Comparison of ENCODE assay signal across 13 mouse cellular contexts in the genomic region with DNA sequence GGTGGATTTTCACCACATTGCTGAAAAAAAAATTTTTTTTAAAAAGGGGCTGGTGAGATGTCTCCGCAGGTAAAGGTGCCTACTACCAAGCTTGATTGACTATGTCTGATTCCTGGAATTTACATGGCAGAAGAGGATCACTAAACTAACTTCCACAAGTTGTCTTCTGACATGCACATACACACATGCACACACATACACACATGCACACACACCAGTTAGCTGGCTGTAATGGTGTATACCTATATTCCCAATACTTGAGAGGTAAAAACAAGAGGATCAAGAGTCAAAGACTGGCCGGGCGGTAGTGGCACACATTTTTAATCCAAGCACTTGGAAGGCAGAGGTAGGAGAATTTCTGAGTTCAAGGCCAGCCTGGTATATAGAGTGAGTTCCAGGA.
"Had no signal": no experiment of that assay in that cellular context is flagged by ENCODE, and none has a peak within 500 bp of the region (broad histone marks: within the 10 kb centered on the region; RNA-seq: fewer than 3 reads in every experiment).

No protein-coding gene starts in this region.

- H3K4me2 ChIP-seq: hindbrain, embryonic 15.5 days; limb, embryonic 13.5 days; midbrain, embryonic 13.5 days; neural tube, embryonic 13.5 days had no signal

- DNase-seq: kidney, adult 18-20 months; kidney, postnatal 10 days; kidney, postnatal 4 days; left cerebral cortex, postnatal 4 days; lung, adult 18-20 months; right cerebral cortex, postnatal 14 days; thymus, adult 2 months; thymus, postnatal 25 days had no signal

- H3K36me3 ChIP-seq: hindbrain, embryonic 15.5 days; limb, embryonic 13.5 days; midbrain, embryonic 13.5 days; neural tube, embryonic 13.5 days had no signal

- H3K9me3 ChIP-seq: hindbrain, embryonic 15.5 days; limb, embryonic 13.5 days; midbrain, embryonic 13.5 days; neural tube, embryonic 13.5 days had no signal

- H3K27me3 ChIP-seq: hindbrain, embryonic 15.5 days; midbrain, embryonic 13.5 days; neural tube, embryonic 13.5 days had no signal

- H3K9ac ChIP-seq: hindbrain, embryonic 15.5 days; limb, embryonic 13.5 days; midbrain, embryonic 13.5 days; neural tube, embryonic 13.5 days had no signal

- ATAC-seq: midbrain, embryonic 13.5 days had no signal

- H3K4me3 ChIP-seq: hindbrain, embryonic 15.5 days; layer of hippocampus, adult 2 months; limb, embryonic 13.5 days; midbrain, embryonic 13.5 days; neural tube, embryonic 13.5 days had no signal

- H3K27ac ChIP-seq: hindbrain, embryonic 15.5 days; layer of hippocampus, adult 2 months; limb, embryonic 13.5 days; midbrain, embryonic 13.5 days; neural tube, embryonic 13.5 days had no signal
